Mouse (Mus musculus) gonadal fat pad, adult 2 months (tissue): ENCODE results near the gene Abhd13. TPM values are rescaled to one million over a fixed set of nuclear protein-coding genes. Genes with fewer than 3 reads are reported as not detected.

Source experiments
- DNase-seq: peaks from one replicate; pipeline ENCODE4 v3.0.0-alpha.2; 2012; ENCODE audit warnings: low read depth
- polyA plus RNA-seq: library from polyadenylated mRNA; depleted of rRNA; stranded (reverse); fragments of >200 nt; gene quantifications from 2 replicates; pipeline ENCODE4 v1.2.3, GENCODE M21; 2012; rRNA removed

Abhd13 gene
- polyA plus RNA-seq, 1 experiment, result 8.9 TPM

GRCm38 (mm10) chr8:10016252-10016651 is 38.7 kb downstream of the Abhd13 start:
- no peak for DNase-seq

- DNase-seq, result no peak
Observed at GRCm38 (mm10) chr8:10017231-10017630, 39.7 kb downstream of the Abhd13 start.

DNA sequence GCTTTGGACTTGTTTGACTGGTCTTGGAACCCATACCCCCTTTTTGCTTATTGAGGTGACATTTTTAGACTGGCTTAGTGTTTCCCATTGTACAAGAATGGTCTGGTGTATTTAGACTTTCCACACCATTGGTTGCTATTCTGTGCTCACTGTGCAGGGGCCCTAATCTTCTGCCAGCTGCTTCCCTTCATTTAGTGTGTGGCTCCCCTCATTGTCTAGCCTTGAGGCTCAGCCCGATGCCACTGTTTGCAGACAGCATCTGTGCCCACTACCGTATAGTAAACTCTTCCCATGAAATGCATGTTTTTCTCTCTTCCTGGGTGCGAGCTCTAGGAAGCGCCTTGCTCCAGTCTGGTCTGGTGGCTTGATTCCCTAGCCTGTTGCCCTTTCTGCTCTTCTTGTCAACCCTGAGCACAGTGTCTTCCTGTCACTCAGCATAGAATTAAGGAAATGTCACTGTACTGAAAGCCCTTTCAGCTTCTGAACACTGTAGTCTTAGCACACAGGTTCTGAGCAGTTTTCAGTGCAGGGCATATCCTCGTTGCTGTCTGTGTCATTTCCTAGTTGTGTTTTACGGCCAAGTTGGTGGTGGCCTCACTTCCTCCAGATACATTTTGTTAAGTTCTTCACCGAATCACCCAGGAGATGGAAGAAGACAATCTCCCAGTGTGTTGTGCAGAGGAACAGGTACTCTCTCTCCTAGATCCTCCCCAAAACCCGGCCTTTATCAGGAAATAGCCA is 53.0 kb downstream of the Abhd13 start:
- DNase-seq, result no peak

- DNase-seq, result no peak
Observed at GRCm38 (mm10) chr8:10031177-10031576, 53.7 kb downstream of the Abhd13 start.

DNA sequence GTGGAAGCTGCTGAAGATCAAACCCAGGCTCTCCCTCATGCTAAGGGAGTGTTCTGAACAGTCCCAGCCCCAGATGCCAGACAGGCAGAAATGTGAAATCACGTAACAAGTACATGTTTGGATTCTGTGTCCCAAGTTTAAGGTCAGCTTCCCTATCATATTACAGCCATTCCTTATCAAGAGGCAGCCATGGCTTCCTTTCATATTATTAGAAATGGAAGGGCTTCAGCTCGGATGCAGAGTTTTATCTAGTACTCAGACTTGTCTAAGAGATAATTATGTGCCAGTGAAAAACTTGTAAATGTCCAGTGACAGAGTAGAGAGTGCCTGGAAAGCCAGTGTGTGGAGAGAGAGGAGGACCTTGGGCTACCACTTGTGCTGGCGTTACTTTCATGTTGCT is 63.4 kb downstream of the Abhd13 start:
- no peak for DNase-seq

Other genes starting within 250 kb of the Abhd13 start
- 0.15 and 0.23 TPM in 2 replicates for gene Fam155a, start 206.5 kb upstream of the Abhd13 start, polyA plus RNA-seq
- not detected in 2 replicates for gene Gm10217, start 113.5 kb upstream of the Abhd13 start, polyA plus RNA-seq
- 2.5 and 2.6 TPM in 2 replicates for gene Lig4, start within 50 bp of the Abhd13 start, polyA plus RNA-seq
- gene Tnfsf13b, start 28.8 kb downstream of the Abhd13 start, polyA plus RNA-seq, result 1.7 and 1.8 TPM in 2 replicates
- gene Myo16, start 176.2 kb downstream of the Abhd13 start, polyA plus RNA-seq, result 2.4 and 4.1 TPM in 2 replicates